22 mouse cellular contexts compared by ENCODE assay signal in genomic region chr2:174605442-174606087, GRCm38 (mm10). TPM values are rescaled to one million over a fixed set of nuclear protein-coding genes. Genes with fewer than 3 reads are reported as not detected.
DNase-seq lines count a peak whose midpoint lies in the region; ATAC-seq and TF ChIP-seq lines count a peak whose summit lies in the region.
"Had no signal": no experiment of that assay in that cellular context is flagged by ENCODE, and none has a peak within 500 bp of the region (broad histone marks: within the 10 kb centered on the region; RNA-seq: fewer than 3 reads in every experiment).

No protein-coding gene starts in this region.

- H3K4me3 ChIP-seq in heart, embryonic 14.5 days (ENCODE audit: control insufficient read depth in 1 of 2, insufficient read depth in 1 of 2, low read depth in 1 of 2, low read length in 2 of 2): no peak overlapping the region
- no peak overlapping the region for H3K4me3 ChIP-seq in lung, embryonic 15.5 days
- H3K4me3 ChIP-seq in intestine, postnatal 0 days (ENCODE audit: low read depth, low read length): no peak overlapping the region
- H3K4me3 ChIP-seq: embryonic facial prominence, embryonic 13.5 days; forebrain, embryonic 12.5 days; hindbrain, embryonic 12.5 days had no signal

- H3K9me3 ChIP-seq in heart, embryonic 14.5 days (ENCODE audit: control insufficient read depth, low read length): no peaks in the 10 kb centered on the region
- H3K9me3 ChIP-seq in lung, embryonic 15.5 days: no peaks in the 10 kb centered on the region
- no peaks in the 10 kb centered on the region for H3K9me3 ChIP-seq in intestine, postnatal 0 days (ENCODE audit: control insufficient read depth)
- H3K9me3 ChIP-seq: embryonic facial prominence, embryonic 13.5 days; forebrain, embryonic 12.5 days; hindbrain, embryonic 12.5 days had no signal

- DNase-seq in adrenal gland, adult 2 months: peak; percentile 25
- no peak for DNase-seq in adrenal gland, adult 18-20 months (ENCODE audit: low spot score in 2 of 2)
- no peak for DNase-seq in heart, adult 18-20 months
- DNase-seq in lung, postnatal 4 days: no peak
- DNase-seq: B cell, adult 2 months; cerebellum, adult 18-20 months; cerebellum, adult 9-11 months; cerebellum, postnatal 36 days; gastrocnemius, postnatal 10 days; heart, postnatal 36 days; kidney, adult 18-20 months had no signal

- no peak overlapping the region for H3K4me2 ChIP-seq in heart, embryonic 14.5 days (ENCODE audit: low read length)
- no peak overlapping the region for H3K4me2 ChIP-seq in lung, embryonic 15.5 days
- H3K4me2 ChIP-seq in intestine, postnatal 0 days (replicated peaks; ENCODE audit: low read depth): no peak overlapping the region
- H3K4me2 ChIP-seq: embryonic facial prominence, embryonic 13.5 days; forebrain, embryonic 12.5 days; hindbrain, embryonic 12.5 days had no signal

- no peak overlapping the region for H3K9ac ChIP-seq in heart, embryonic 14.5 days (ENCODE audit: low read length)
- H3K9ac ChIP-seq in lung, embryonic 15.5 days: no peak overlapping the region
- no peak overlapping the region for H3K9ac ChIP-seq in intestine, postnatal 0 days (ENCODE audit: low read depth, low read length)
- H3K9ac ChIP-seq: embryonic facial prominence, embryonic 13.5 days; forebrain, embryonic 12.5 days; hindbrain, embryonic 12.5 days had no signal

- no peak for ATAC-seq in heart, embryonic 14.5 days (ENCODE audit: insufficient number of reproducible peaks, insufficient read depth, low FRiP score, low read depth)
- no peak; the same call in 1 of the 2 replicates for ATAC-seq in lung, embryonic 15.5 days (ENCODE audit: borderline replicate concordance, extremely low read depth, low FRiP score, low TSS enrichment)
- ATAC-seq in intestine, postnatal 0 days: no peak
- ATAC-seq: CD4-positive, CD25-positive, alpha-beta regulatory T cell, adult 4 months; forebrain, embryonic 16.5 days; hindbrain, embryonic 16.5 days had no signal

- peak overlapping the region; percentile 40 to 52; a peak in 2 of 4 replicates for H3K27ac ChIP-seq in heart, embryonic 14.5 days (replicated peaks in 1 of 2; ENCODE audit: control insufficient read depth in 1 of 2, insufficient read depth in 1 of 2, low read depth in 2 of 2, low read length in 2 of 2)
- peak overlapping the region; percentile 42 for H3K27ac ChIP-seq in lung, embryonic 15.5 days
- no peak overlapping the region for H3K27ac ChIP-seq in intestine, postnatal 0 days (ENCODE audit: low read depth, low read length)
- H3K27ac ChIP-seq: embryonic facial prominence, embryonic 13.5 days; forebrain, embryonic 12.5 days; hindbrain, embryonic 12.5 days had no signal

- no peak for TF ChIP-seq CTCF in intestine, postnatal 0 days (IDR thresholded peaks at IDR 0.05; ENCODE audit: low read depth)

- peaks cover 4% of the 10 kb centered on the region in 2 experiments; a peak in 2 of 4 replicates for H3K4me1 ChIP-seq in heart, embryonic 14.5 days (ENCODE audit: control insufficient read depth in 2 of 2, insufficient read depth in 2 of 2, low read length in 2 of 2)
- peaks cover 4% of the 10 kb centered on the region; the same call in 1 of the 2 replicates for H3K4me1 ChIP-seq in lung, embryonic 15.5 days
- H3K4me1 ChIP-seq in intestine, postnatal 0 days (replicated peaks; ENCODE audit: control insufficient read depth, insufficient read depth, low read length): no peaks in the 10 kb centered on the region
- H3K4me1 ChIP-seq: embryonic facial prominence, embryonic 13.5 days; forebrain, embryonic 12.5 days; hindbrain, embryonic 12.5 days had no signal

- WGBS in heart, embryonic 14.5 days: 64% methylated on average over 4 of the region's 4 CpGs
- 82% methylated on average over 4 of the region's 4 CpGs for WGBS in lung, embryonic 15.5 days
- 80% methylated on average over 4 of the region's 4 CpGs for WGBS in intestine, postnatal 0 days

- no peaks in the 10 kb centered on the region for H3K27me3 ChIP-seq in heart, embryonic 14.5 days (ENCODE audit: control insufficient read depth, insufficient read depth, low read length)
- no peaks in the 10 kb centered on the region for H3K27me3 ChIP-seq in lung, embryonic 15.5 days
- H3K27me3 ChIP-seq in intestine, postnatal 0 days (replicated peaks; ENCODE audit: control insufficient read depth, insufficient read depth, low read length): no peaks in the 10 kb centered on the region
- H3K27me3 ChIP-seq: embryonic facial prominence, embryonic 13.5 days; forebrain, embryonic 12.5 days; hindbrain, embryonic 12.5 days had no signal

- H3K36me3 ChIP-seq in heart, embryonic 14.5 days (ENCODE audit: control insufficient read depth, insufficient read depth, low read length): no peaks in the 10 kb centered on the region
- no peaks in the 10 kb centered on the region for H3K36me3 ChIP-seq in lung, embryonic 15.5 days
- H3K36me3 ChIP-seq in intestine, postnatal 0 days (ENCODE audit: control insufficient read depth, insufficient read depth): no peaks in the 10 kb centered on the region
- H3K36me3 ChIP-seq: embryonic facial prominence, embryonic 13.5 days; forebrain, embryonic 12.5 days; G1E; hindbrain, embryonic 12.5 days had no signal

RNA-seq across cellular contexts. Expression of gene Zfp831, which starts 37.8 kb away (rescaled TPM):
- under 1 TPM; 0.10 to 0.12 TPM for total RNA-seq in adrenal gland, adult 2 months (2021)
- 0.03 TPM in 2 replicates for polyA plus RNA-seq in adrenal gland, adult 2 months (2012; rRNA removed)
- under 1 TPM; 0.07 to 0.13 TPM for total RNA-seq in adrenal gland, adult 18-20 months (2021)
- polyA plus RNA-seq in heart, embryonic 14.5 days (2014; fragmentation: Nextera tagmentation; extraction: Ambion mirVana): 0.01 TPM in 1 of 2 replicates, not detected in the other
- total RNA-seq in heart, adult 18-20 months (2021): under 1 TPM; 0.07 to 0.59 TPM
- polyA plus RNA-seq in lung, embryonic 15.5 days (2015; fragmentation: Nextera tagmentation; extraction: Ambion mirVana): 0.02 and 0.03 TPM in 2 replicates
- polyA plus RNA-seq in intestine, postnatal 0 days (2015; fragmentation: Nextera tagmentation; extraction: Ambion mirVana): not detected in 2 replicates
- polyA plus RNA-seq: forebrain, embryonic 12.5 days; forebrain, embryonic 16.5 days; G1E; hindbrain, embryonic 16.5 days; intestine, embryonic 14.5 days had no signal
